Mouse (Mus musculus): Measurements from ENCODE around the gene Etv5. TPM values are rescaled to one million over a fixed set of nuclear protein-coding genes. Genes with fewer than 3 reads are reported as not detected.
A peak's percentile ranks its signal among the peaks of the same experiment; 100 is the strongest.

Gene Etv5
- polyA plus RNA-seq, 1 experiment from 2014 or later: 14.0 TPM

DNA sequence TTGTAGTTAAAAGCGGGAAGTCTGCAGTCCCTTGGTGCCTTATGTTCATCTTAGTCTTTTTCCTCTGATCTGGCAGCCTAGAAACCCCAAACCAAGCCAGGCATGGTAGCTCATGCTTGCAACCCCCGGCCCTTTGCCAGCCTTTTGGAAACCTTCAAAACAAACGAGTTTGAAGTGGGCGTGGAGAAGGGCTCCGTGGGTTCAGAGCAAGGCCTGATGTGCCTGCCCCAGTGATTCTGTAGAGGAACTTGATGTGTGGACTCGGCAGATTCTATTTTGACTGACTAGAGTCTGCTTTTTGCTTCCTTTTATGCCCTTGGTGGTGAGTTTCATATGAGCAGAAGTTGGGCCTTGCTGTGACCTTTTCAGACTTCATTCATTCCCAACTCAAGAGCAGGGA lies 5.3 kb upstream of the Etv5 start:
- Histone ChIP-seq H3K27me3 (replicated peaks) (no peaks in the 10 kb centered on the region), H3K4me1 (peaks cover 7% of the 10 kb centered on the region), H3K4me2 (no peak overlapping the region), H3K27ac (no peak overlapping the region), H3K4me3 (replicated peaks) (no peak overlapping the region), H3K9me3 (no peaks in the 10 kb centered on the region), H3K36me3 (no peaks in the 10 kb centered on the region), H3K9ac (no peak overlapping the region)
- WGBS: 55% methylated on average over 6 of the region's 6 CpGs
- no peak for ATAC-seq (ENCODE audit: insufficient read depth, low FRiP score, low read depth)

- no peaks in the 10 kb centered on the region for H3K27me3 ChIP-seq (replicated peaks)
- ATAC-seq (ENCODE audit: insufficient read depth, low FRiP score, low read depth): no peak
- no peak overlapping the region for H3K9ac ChIP-seq
- H3K4me1 ChIP-seq: peaks cover 13% of the 10 kb centered on the region
- H3K27ac ChIP-seq: no peak overlapping the region
- no peaks in the 10 kb centered on the region for H3K9me3 ChIP-seq
- WGBS: 61% methylated on average over 7 of the region's 7 CpGs
- no peak overlapping the region for H3K4me3 ChIP-seq (replicated peaks)
- H3K4me2 ChIP-seq: no peak overlapping the region
- no peaks in the 10 kb centered on the region for H3K36me3 ChIP-seq
These were observed 2.7 kb upstream of the Etv5 start for GRCm38 (mm10) chr16:22442202-22442601.

DNA sequence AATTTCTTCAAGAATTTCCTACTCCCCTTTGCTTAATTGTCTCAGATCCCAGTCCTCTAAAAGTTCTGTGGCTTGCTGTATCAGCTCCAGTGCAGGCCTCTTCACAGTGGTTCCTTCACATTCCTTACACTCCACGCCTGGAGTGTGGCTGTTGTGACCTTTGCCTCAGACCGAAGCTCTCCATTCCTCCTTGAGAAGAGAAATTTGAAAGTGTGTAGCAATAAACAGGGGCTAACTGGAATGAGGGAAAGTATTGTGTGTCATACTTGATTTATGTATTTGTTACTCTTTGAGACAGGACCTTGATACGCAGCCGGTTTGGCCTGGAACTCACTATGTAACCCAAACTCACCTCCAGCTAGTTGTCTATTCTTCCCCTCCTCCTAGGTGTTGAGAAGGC lies 1.8 kb upstream of the Etv5 start:
- Histone ChIP-seq H3K9me3 (no peaks in the 10 kb centered on the region), H3K36me3 (no peaks in the 10 kb centered on the region), H3K9ac (no peak overlapping the region), H3K27ac (no peak overlapping the region), H3K4me2 (no peak overlapping the region), H3K27me3 (replicated peaks) (no peaks in the 10 kb centered on the region), H3K4me3 (replicated peaks) (no peak overlapping the region), H3K4me1 (peaks cover 13% of the 10 kb centered on the region)
- WGBS: 73% methylated on average over 4 of the region's 4 CpGs
- ATAC-seq (ENCODE audit: insufficient read depth, low FRiP score, low read depth): no peak

DNA sequence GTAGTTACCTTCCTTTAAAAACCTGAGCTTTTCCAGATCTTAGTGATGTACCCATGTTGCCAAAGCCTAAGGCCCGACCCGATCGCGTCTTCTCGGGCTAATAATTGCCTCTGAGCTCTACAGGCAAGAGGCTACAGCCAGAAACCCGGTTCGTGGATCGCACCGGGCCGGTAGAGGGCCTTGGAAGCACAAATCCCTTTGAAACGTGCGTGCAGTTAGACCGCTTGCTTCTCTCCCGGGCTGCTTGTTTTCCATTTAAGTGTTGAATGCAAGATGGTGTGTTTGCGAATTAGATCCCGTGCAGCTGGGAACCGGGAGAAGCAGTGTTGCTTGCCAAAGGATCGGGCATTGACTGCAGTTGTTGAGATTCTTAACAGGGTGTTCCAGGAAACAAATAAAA lies 750 bp upstream of the Etv5 start:
- H3K9ac ChIP-seq: peak overlapping the region; percentile 2; the same call in 1 of the 2 replicates
- H3K9me3 ChIP-seq: no peaks in the 10 kb centered on the region
- ATAC-seq (ENCODE audit: insufficient read depth, low FRiP score, low read depth): no peak
- under 1% methylated on average over 18 of the region's 18 CpGs for WGBS
- H3K4me1 ChIP-seq: peaks cover 13% of the 10 kb centered on the region
- peak overlapping the region; percentile 46 for H3K4me3 ChIP-seq (replicated peaks)
- H3K36me3 ChIP-seq: no peaks in the 10 kb centered on the region
- no peaks in the 10 kb centered on the region for H3K27me3 ChIP-seq (replicated peaks)
- H3K27ac ChIP-seq: peak overlapping the region; percentile 83
- H3K4me2 ChIP-seq: peak overlapping the region; percentile 67

DNA sequence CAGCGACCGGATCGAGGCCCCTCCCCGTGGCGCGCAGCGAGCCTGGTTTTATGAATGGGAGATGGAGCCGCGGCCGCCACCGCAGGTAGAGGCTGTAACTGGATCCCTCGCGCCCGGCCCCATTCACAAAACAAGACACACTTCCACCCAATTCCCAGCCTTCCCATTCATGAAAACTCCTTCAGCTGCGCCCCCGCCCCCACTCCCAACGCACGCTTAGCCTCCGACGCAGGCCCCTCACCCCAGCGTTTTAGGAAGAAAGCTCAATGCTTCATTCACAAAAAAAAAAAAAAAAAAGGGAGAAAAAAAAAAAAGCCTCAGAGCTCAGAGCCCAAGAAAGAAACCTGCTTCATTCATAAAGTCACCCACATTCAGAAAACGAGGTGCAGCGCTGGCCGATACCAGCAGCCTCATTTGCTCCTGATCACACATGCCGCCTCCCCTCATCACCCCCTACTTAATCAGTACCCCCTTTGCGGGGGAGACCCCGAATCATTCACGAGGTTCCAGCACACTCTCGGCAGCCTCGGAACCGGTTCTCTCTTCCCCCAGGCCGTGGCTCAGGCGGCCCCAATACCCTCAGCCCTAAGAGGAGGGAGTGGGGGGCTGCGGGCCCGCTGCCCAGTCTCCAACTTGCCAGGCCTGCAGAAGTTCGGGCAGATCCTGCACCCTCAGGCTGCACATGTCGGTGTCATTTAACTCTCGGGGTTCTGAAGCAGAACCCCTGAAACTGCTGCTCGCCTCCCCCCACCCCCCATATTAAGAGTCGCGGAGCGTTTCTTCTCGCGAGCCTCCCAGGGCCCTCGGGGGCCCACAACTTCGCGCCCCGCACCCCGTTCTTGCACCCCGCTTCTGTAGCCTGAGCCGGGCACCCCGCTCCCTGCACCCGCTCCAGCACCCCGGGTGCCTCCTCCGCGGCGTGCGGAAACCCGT lies 812 bp downstream of the Etv5 start:
- no peak; the same call in 1 of the 2 replicates for ATAC-seq (ENCODE audit: insufficient read depth, low FRiP score, low read depth)
- no peaks in the 10 kb centered on the region for H3K9me3 ChIP-seq
- H3K27ac ChIP-seq: peak overlapping the region; percentile 70
- peak overlapping the region; percentile 97 for H3K4me2 ChIP-seq
- peak overlapping the region; percentile 47 for H3K9ac ChIP-seq
- peaks cover 18% of the 10 kb centered on the region for H3K4me1 ChIP-seq
- under 1% methylated on average over 59 of the region's 59 CpGs for WGBS
- H3K36me3 ChIP-seq: no peaks in the 10 kb centered on the region
- H3K4me3 ChIP-seq (replicated peaks): peak overlapping the region; percentile 84
- no peaks in the 10 kb centered on the region for H3K27me3 ChIP-seq (replicated peaks)

- Histone ChIP-seq H3K9me3 (no peaks in the 10 kb centered on the region), H3K27ac (no peak overlapping the region), H3K36me3 (no peaks in the 10 kb centered on the region), H3K4me3 (replicated peaks) (no peak overlapping the region), H3K9ac (no peak overlapping the region), H3K4me2 (no peak overlapping the region), H3K27me3 (replicated peaks) (no peaks in the 10 kb centered on the region), H3K4me1 (peaks cover 18% of the 10 kb centered on the region)
- no peak for ATAC-seq (ENCODE audit: insufficient read depth, low FRiP score, low read depth)
- WGBS: 66% methylated on average over 6 of the region's 6 CpGs
These were observed 3.4 kb downstream of the Etv5 start for GRCm38 (mm10) chr16:22436106-22436505.

GRCm38 (mm10) chr16:22434530-22434929 lies 5.0 kb downstream of the Etv5 start:
- no peak for ATAC-seq (ENCODE audit: insufficient read depth, low FRiP score, low read depth)
- peaks cover 20% of the 10 kb centered on the region; the same call in 1 of the 2 replicates for H3K4me1 ChIP-seq
- no peaks in the 10 kb centered on the region for H3K36me3 ChIP-seq
- no peak overlapping the region for H3K9ac ChIP-seq
- H3K27me3 ChIP-seq (replicated peaks): no peaks in the 10 kb centered on the region
- no peaks in the 10 kb centered on the region for H3K9me3 ChIP-seq
- no peak overlapping the region for H3K4me2 ChIP-seq
- 67% methylated on average over 5 of the region's 5 CpGs for WGBS
- H3K4me3 ChIP-seq (replicated peaks): no peak overlapping the region
- no peak overlapping the region for H3K27ac ChIP-seq

DNA sequence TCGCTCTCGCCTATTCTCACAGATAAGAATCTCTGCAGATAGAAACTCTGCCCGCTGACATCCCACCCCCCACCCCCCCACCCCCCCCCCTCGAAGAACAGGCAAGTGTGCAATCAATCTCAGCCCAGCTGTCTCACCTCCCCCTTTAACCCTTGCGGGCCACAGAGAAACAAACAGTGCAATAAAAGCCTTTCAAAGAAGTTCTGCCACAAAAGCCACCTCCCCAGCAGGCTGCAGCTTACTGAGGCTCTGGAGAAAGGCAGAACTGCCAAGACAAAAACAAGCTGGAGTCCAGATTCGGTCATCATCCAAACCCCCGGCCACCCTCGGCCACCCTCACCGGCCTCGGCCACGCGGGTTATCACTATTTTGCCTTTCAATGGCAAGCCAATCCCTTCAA lies 5.6 kb downstream of the Etv5 start:
- no peaks in the 10 kb centered on the region for H3K36me3 ChIP-seq
- H3K27ac ChIP-seq: no peak overlapping the region

GRCm38 (mm10) chr16:22431773-22432172 lies 7.7 kb downstream of the Etv5 start:
- H3K9me3 ChIP-seq: no peaks in the 10 kb centered on the region
- H3K4me1 ChIP-seq: peaks cover 25% of the 10 kb centered on the region
- no peaks in the 10 kb centered on the region for H3K36me3 ChIP-seq
- H3K9ac ChIP-seq: no peak overlapping the region
- no peak overlapping the region for H3K4me3 ChIP-seq (replicated peaks)
- no peak overlapping the region for H3K4me2 ChIP-seq
- ATAC-seq (ENCODE audit: insufficient read depth, low FRiP score, low read depth): no peak
- no peak overlapping the region for H3K27ac ChIP-seq
- no peaks in the 10 kb centered on the region for H3K27me3 ChIP-seq (replicated peaks)
- WGBS: 84% methylated on average over 12 of the region's 12 CpGs

More for the DNA sequence above, 5.6 kb downstream of the Etv5 start:
- Histone ChIP-seq H3K4me3 (replicated peaks) (no peak overlapping the region), H3K9me3 (no peaks in the 10 kb centered on the region), H3K4me2 (no peak overlapping the region), H3K9ac (no peak overlapping the region), H3K27me3 (replicated peaks) (no peaks in the 10 kb centered on the region), H3K4me1 (peaks cover 25% of the 10 kb centered on the region)
- ATAC-seq (ENCODE audit: insufficient read depth, low FRiP score, low read depth): no peak
- WGBS: 22% methylated on average over 12 of the region's 12 CpGs

DNA sequence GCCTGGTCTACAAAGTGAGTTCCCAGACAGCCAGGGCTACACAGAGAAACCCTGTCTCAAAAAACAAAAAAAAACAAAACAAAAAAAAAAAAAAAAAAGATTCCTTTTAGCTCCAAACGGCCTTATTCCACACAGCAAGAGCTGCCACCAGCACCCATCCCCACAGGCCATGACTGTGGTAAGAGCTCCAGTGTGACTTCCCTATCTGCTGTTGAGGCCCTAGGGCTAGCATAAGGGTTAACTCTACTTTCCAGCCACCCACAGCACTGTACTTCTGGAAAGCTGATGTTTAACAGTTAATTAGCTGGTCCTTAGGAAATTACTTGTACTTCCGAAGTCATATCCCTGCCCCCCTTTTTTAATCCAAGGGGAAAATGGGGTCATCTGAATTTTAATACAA lies 8.2 kb downstream of the Etv5 start:
- H3K9me3 ChIP-seq: no peaks in the 10 kb centered on the region
- H3K27me3 ChIP-seq (replicated peaks): no peaks in the 10 kb centered on the region
- ATAC-seq (ENCODE audit: insufficient read depth, low FRiP score, low read depth): no peak
- no peak overlapping the region for H3K27ac ChIP-seq
- no peak overlapping the region for H3K9ac ChIP-seq
- H3K36me3 ChIP-seq: no peaks in the 10 kb centered on the region
- no peak overlapping the region for H3K4me3 ChIP-seq (replicated peaks)
- 67% methylated on average over 2 of the region's 2 CpGs for WGBS
- H3K4me2 ChIP-seq: no peak overlapping the region
- H3K4me1 ChIP-seq: peaks cover 25% of the 10 kb centered on the region

- no peaks in the 10 kb centered on the region for H3K36me3 ChIP-seq
- H3K27ac ChIP-seq: no peak overlapping the region
- WGBS: 63% methylated on average over 16 of the region's 16 CpGs
- peaks cover 25% of the 10 kb centered on the region for H3K4me1 ChIP-seq
- ATAC-seq (ENCODE audit: insufficient read depth, low FRiP score, low read depth): no peak
- H3K9ac ChIP-seq: no peak overlapping the region
- H3K4me2 ChIP-seq: no peak overlapping the region
- H3K9me3 ChIP-seq: no peaks in the 10 kb centered on the region
- H3K4me3 ChIP-seq (replicated peaks): no peak overlapping the region
- no peaks in the 10 kb centered on the region for H3K27me3 ChIP-seq (replicated peaks)
These were observed 9.1 kb downstream of the Etv5 start for GRCm38 (mm10) chr16:22430211-22430951.

DNA sequence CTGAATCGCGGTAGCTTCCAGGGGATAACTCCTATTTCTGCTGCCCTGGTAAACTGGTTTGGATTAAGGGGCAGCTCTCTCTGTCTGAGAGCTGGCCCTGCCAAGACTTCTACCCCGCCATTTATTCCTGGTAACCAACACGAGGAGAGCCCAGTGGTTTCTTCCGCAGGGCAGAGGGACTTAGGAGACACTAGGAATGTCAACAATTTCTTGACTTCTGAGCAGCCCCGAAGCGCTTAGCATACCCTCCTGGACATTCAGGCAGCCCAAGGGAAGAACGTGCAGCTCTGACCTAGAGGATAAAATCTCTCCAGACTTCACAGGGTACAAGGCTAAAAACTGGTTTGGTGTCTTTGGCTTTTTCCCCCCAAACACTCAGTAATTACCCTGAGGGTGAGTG lies 10.1 kb downstream of the Etv5 start:
- peaks cover 25% of the 10 kb centered on the region for H3K4me1 ChIP-seq
- ATAC-seq (ENCODE audit: insufficient read depth, low FRiP score, low read depth): no peak
- no peak overlapping the region for H3K9ac ChIP-seq
- 22% methylated on average over 8 of the region's 8 CpGs for WGBS
- H3K9me3 ChIP-seq: no peaks in the 10 kb centered on the region
- no peak overlapping the region; the same call in 1 of the 2 replicates for H3K4me3 ChIP-seq (replicated peaks)
- no peaks in the 10 kb centered on the region for H3K27me3 ChIP-seq (replicated peaks)
- H3K4me2 ChIP-seq: peak overlapping the region; percentile 41
- peak overlapping the region; percentile 67 for H3K27ac ChIP-seq
- H3K36me3 ChIP-seq: no peaks in the 10 kb centered on the region
